ENCODE assay signal across 7 mouse cellular contexts in the genomic region with DNA sequence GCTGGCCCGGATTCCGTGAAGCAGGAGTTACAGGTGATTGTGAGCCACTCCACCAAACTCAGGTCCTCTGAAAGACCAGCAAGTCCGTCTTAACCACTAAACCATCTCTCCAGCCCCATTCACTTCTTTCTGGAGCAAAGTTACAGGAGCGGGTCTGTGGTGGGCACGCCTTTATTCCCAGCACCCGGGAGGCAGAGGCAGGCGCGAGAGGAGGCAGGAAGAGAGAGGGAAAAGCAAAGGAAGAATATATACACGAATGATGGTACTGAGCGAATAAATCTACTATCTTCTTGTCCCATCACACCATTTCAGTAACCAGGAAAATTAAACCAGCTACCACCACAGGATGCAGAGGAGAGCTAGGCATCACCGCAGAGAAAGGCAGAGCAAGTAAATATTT. TPM values are rescaled to one million over a fixed set of nuclear protein-coding genes. Genes with fewer than 3 reads are reported as not detected.
DNase-seq lines count a peak whose midpoint lies in the region; ATAC-seq and TF ChIP-seq lines count a peak whose summit lies in the region.

No protein-coding gene starts in this region.

- peaks cover 7% of the 10 kb centered on the region; the same call in 1 of the 2 replicates for H3K4me1 ChIP-seq in lung, embryonic 14.5 days (ENCODE audit: insufficient read depth)
- peaks cover 9% of the 10 kb centered on the region for H3K4me1 ChIP-seq in embryonic facial prominence, embryonic 14.5 days (ENCODE audit: control insufficient read depth, insufficient read depth, low read length)
- peaks cover 22% of the 10 kb centered on the region for H3K4me1 ChIP-seq in intestine, embryonic 14.5 days (replicated peaks; ENCODE audit: control insufficient read depth, insufficient read depth, low read length)
- peaks cover 23% of the 10 kb centered on the region for H3K4me1 ChIP-seq in neural tube, embryonic 13.5 days (replicated peaks)

- H3K9ac ChIP-seq in lung, embryonic 14.5 days: peak overlapping the region; percentile 58
- H3K9ac ChIP-seq in embryonic facial prominence, embryonic 14.5 days (ENCODE audit: low read depth, low read length): peak overlapping the region; percentile 74
- H3K9ac ChIP-seq in intestine, embryonic 14.5 days (ENCODE audit: low read length): peak overlapping the region; percentile 75
- H3K9ac ChIP-seq in neural tube, embryonic 13.5 days: peak overlapping the region; percentile 78

- no peak for DNase-seq in lung, embryonic 14.5 days
- DNase-seq in lung, postnatal 36 days: no peak
- no peak for DNase-seq in embryonic facial prominence, embryonic 14.5 days (ENCODE audit: low spot score)
- DNase-seq in intestine, embryonic 14.5 days (ENCODE audit: low spot score): no peak
- DNase-seq in spleen, postnatal 14 days (ENCODE audit: low spot score in 2 of 2): no peak
- no peak for DNase-seq in gastrocnemius, adult 8-10 months (ENCODE audit: low spot score in 2 of 2)

- H3K4me3 ChIP-seq in lung, embryonic 14.5 days (ENCODE audit: low read depth, low read length): peak overlapping the region; percentile 52
- peak overlapping the region; percentile 54 for H3K4me3 ChIP-seq in embryonic facial prominence, embryonic 14.5 days (ENCODE audit: low read depth, low read length)
- H3K4me3 ChIP-seq in intestine, embryonic 14.5 days (ENCODE audit: low read depth, low read length): peak overlapping the region; percentile 81
- peak overlapping the region; percentile 68 for H3K4me3 ChIP-seq in neural tube, embryonic 13.5 days

- no peak for TF ChIP-seq CTCF in lung, embryonic 14.5 days (IDR thresholded peaks at IDR 0.05; ENCODE audit: low read depth)

- peaks cover 28% of the 10 kb centered on the region for H3K36me3 ChIP-seq in lung, embryonic 14.5 days (ENCODE audit: insufficient read depth)
- H3K36me3 ChIP-seq in embryonic facial prominence, embryonic 14.5 days (ENCODE audit: control insufficient read depth, insufficient read depth, low read length): peaks cover 32% of the 10 kb centered on the region
- peaks cover 33% of the 10 kb centered on the region for H3K36me3 ChIP-seq in intestine, embryonic 14.5 days (ENCODE audit: control insufficient read depth, insufficient read depth, low read length)
- peaks cover 34% of the 10 kb centered on the region for H3K36me3 ChIP-seq in neural tube, embryonic 13.5 days

- no peaks in the 10 kb centered on the region for H3K9me3 ChIP-seq in lung, embryonic 14.5 days (ENCODE audit: low read depth, low read length)
- no peaks in the 10 kb centered on the region for H3K9me3 ChIP-seq in embryonic facial prominence, embryonic 14.5 days (ENCODE audit: control insufficient read depth, low read length)
- H3K9me3 ChIP-seq in intestine, embryonic 14.5 days (ENCODE audit: control insufficient read depth, low read length): no peaks in the 10 kb centered on the region
- H3K9me3 ChIP-seq in neural tube, embryonic 13.5 days: no peaks in the 10 kb centered on the region

- H3K27ac ChIP-seq in lung, embryonic 14.5 days (ENCODE audit: low read depth): 0 out of 2 replicates have a peak overlapping the region, but pooled peaks have one; percentile 6
- no peak overlapping the region for H3K27ac ChIP-seq in embryonic facial prominence, embryonic 14.5 days (replicated peaks; ENCODE audit: low read depth, low read length)
- H3K27ac ChIP-seq in intestine, embryonic 14.5 days (ENCODE audit: low read depth): no peak overlapping the region
- peak overlapping the region; percentile 68; the same call in 1 of the 2 replicates for H3K27ac ChIP-seq in neural tube, embryonic 13.5 days (replicated peaks)

- no peaks in the 10 kb centered on the region for H3K27me3 ChIP-seq in lung, embryonic 14.5 days (ENCODE audit: insufficient read depth, low read length)
- no peaks in the 10 kb centered on the region for H3K27me3 ChIP-seq in embryonic facial prominence, embryonic 14.5 days (replicated peaks; ENCODE audit: control insufficient read depth, insufficient read depth, low read length)
- H3K27me3 ChIP-seq in intestine, embryonic 14.5 days (replicated peaks; ENCODE audit: control insufficient read depth, insufficient read depth, low read length): no peaks in the 10 kb centered on the region
- H3K27me3 ChIP-seq in neural tube, embryonic 13.5 days: no peaks in the 10 kb centered on the region

- H3K4me2 ChIP-seq in lung, embryonic 14.5 days: peak overlapping the region; percentile 84
- peak overlapping the region; percentile 63 for H3K4me2 ChIP-seq in embryonic facial prominence, embryonic 14.5 days (ENCODE audit: low read depth, low read length)
- peak overlapping the region; percentile 72 for H3K4me2 ChIP-seq in intestine, embryonic 14.5 days (ENCODE audit: low read length)
- H3K4me2 ChIP-seq in neural tube, embryonic 13.5 days: peak overlapping the region; percentile 65

- 4% methylated on average over 11 of the region's 11 CpGs for WGBS in lung, embryonic 14.5 days
- WGBS in embryonic facial prominence, embryonic 14.5 days: 9% methylated on average over 11 of the region's 11 CpGs
- WGBS in intestine, embryonic 14.5 days: 6% methylated on average over 11 of the region's 11 CpGs
- WGBS in neural tube, embryonic 13.5 days: 12% methylated on average over 11 of the region's 11 CpGs

- peak; percentile 9; the same call in 1 of the 2 replicates for ATAC-seq in lung, embryonic 14.5 days (ENCODE audit: insufficient read depth)
- ATAC-seq in embryonic facial prominence, embryonic 14.5 days (ENCODE audit: low read depth): 0 out of 2 replicates have a peak, but pooled peaks have one; percentile 0
- 0 out of 2 replicates have a peak, but pooled peaks have one; percentile 3 for ATAC-seq in intestine, embryonic 14.5 days (replicated peaks; ENCODE audit: low FRiP score, low TSS enrichment, low read depth)
- ATAC-seq in neural tube, embryonic 13.5 days (ENCODE audit: low read depth): peak; percentile 11; the same call in 1 of the 2 replicates

RNA-seq across cellular contexts. Expression of gene Taf8, which starts 0.6 kb away (rescaled TPM):
- polyA plus RNA-seq in lung, embryonic 14.5 days (2014; fragmentation: Nextera tagmentation; extraction: Ambion mirVana): 22.1 and 26.8 TPM in 2 replicates
- polyA plus RNA-seq in embryonic facial prominence, embryonic 14.5 days (2014; fragmentation: Nextera tagmentation; extraction: Ambion mirVana): 19.5 and 24.3 TPM in 2 replicates
- polyA plus RNA-seq in intestine, embryonic 14.5 days (2014; fragmentation: Nextera tagmentation; extraction: Ambion mirVana): 21.5 and 25.0 TPM in 2 replicates
- 23.2 and 26.6 TPM in 2 replicates for polyA plus RNA-seq in neural tube, embryonic 13.5 days (2015; fragmentation: Nextera tagmentation; extraction: Ambion mirVana)
- 10 to 100 TPM; 10.0 to 12.6 (median 11.2) TPM for total RNA-seq in gastrocnemius, adult 8-10 months (2022)

RNA-seq across cellular contexts. Expression of gene Ccnd3, which starts 3.3 kb away (rescaled TPM):
- polyA plus RNA-seq in lung, embryonic 14.5 days (2014; fragmentation: Nextera tagmentation; extraction: Ambion mirVana): 289 and 308 TPM in 2 replicates
- polyA plus RNA-seq in embryonic facial prominence, embryonic 14.5 days (2014; fragmentation: Nextera tagmentation; extraction: Ambion mirVana): 519 TPM in 2 replicates
- polyA plus RNA-seq in intestine, embryonic 14.5 days (2014; fragmentation: Nextera tagmentation; extraction: Ambion mirVana): 450 and 457 TPM in 2 replicates
- 78.5 and 86.5 TPM in 2 replicates for polyA plus RNA-seq in neural tube, embryonic 13.5 days (2015; fragmentation: Nextera tagmentation; extraction: Ambion mirVana)
- 10 to 100 TPM; 12.2 to 19.2 (median 16.1) TPM for total RNA-seq in gastrocnemius, adult 8-10 months (2022)

Comparison
In these comparisons a context has a peak if more than half of its experiments do, and no peak if none do; other contexts are left out.
1. H3K27ac ChIP-seq: peak in lung, embryonic 14.5 days (single experiment) and neural tube, embryonic 13.5 days (single experiment); none in embryonic facial prominence, embryonic 14.5 days (single experiment) and intestine, embryonic 14.5 days (single experiment).
2. Peak in every context shown above with its lines, with median percentiles within 50 percentile points of each other: ATAC-seq, H3K4me2 ChIP-seq, H3K4me3 ChIP-seq and H3K9ac ChIP-seq.